Mouse (Mus musculus) megakaryocyte, embryonic 14.5 days (primary cell): ENCODE data around the gene Gmcl1. TPM values are rescaled to one million over a fixed set of nuclear protein-coding genes. Genes with fewer than 3 reads are reported as not detected.

Source experiments
- H3K27me3 ChIP-seq: replicated peaks from 2 replicates; pipeline ENCODE3; 2012; ENCODE audit warnings: inconsistent platforms
- H3K36me3 ChIP-seq: replicated peaks from 2 replicates; pipeline ENCODE3; 2012; ENCODE audit warnings: low read length, inconsistent platforms, mixed read lengths
- H3K4me1 ChIP-seq: 2 replicates; pipeline ENCODE4 v1.6.1; 2012; ENCODE audit warnings: inconsistent platforms
- H3K4me3 ChIP-seq: replicated peaks from 2 replicates; pipeline ENCODE3; 2012; ENCODE audit warnings: moderate library complexity, mild to moderate bottlenecking, inconsistent platforms
- H3K9me3 ChIP-seq: 2 replicates; pipeline ENCODE4 v1.6.1; 2012; ENCODE audit warnings: inconsistent platforms
- FLI1 ChIP-seq: IDR thresholded peaks from 2 replicates; pipeline ENCODE4 v1.6.1; 2012; ENCODE audit warnings: low read length, inconsistent platforms, mixed read lengths
- GATA1 ChIP-seq: IDR thresholded peaks from 3 replicates; pipeline ENCODE4 v1.6.1; 2012; ENCODE audit warnings: mixed read lengths, low read length, inconsistent platforms, borderline replicate concordance
- polyA plus RNA-seq: library from polyadenylated mRNA; stranded (reverse); fragments of >175 nt; gene quantifications from 2 replicates; pipeline ENCODE4 v1.2.3, GENCODE M21; 2012; ENCODE audit warnings: low replicate concordance; ENCODE audit not compliant: insufficient read depth

Gene Gmcl1
- polyA plus RNA-seq, 1 experiment = 4.3 TPM

- H3K9me3 ChIP-seq = no peaks in the 10 kb centered on the region
- H3K4me1 ChIP-seq = peaks cover 4% of the 10 kb centered on the region
- H3K4me3 ChIP-seq = no peak overlapping the region
- TF ChIP-seq GATA1 (no peak), FLI1 (no peak)
- H3K27me3 ChIP-seq = no peaks in the 10 kb centered on the region
- H3K36me3 ChIP-seq = peaks cover 90% of the 10 kb centered on the region
Observed at GRCm38 (mm10) chr6:86694465-86694864, 38.7 kb downstream of the Gmcl1 start.

GRCm38 (mm10) chr6:86689671-86690070 lies 43.5 kb downstream of the Gmcl1 start:
- H3K27me3 ChIP-seq = no peaks in the 10 kb centered on the region
- no peak overlapping the region for H3K4me3 ChIP-seq
- H3K9me3 ChIP-seq = no peaks in the 10 kb centered on the region
- peaks cover 55% of the 10 kb centered on the region for H3K36me3 ChIP-seq
- no peak for TF ChIP-seq GATA1
- no peak for TF ChIP-seq FLI1
- peaks cover 8% of the 10 kb centered on the region for H3K4me1 ChIP-seq

- Histone ChIP-seq H3K36me3 (peaks cover 44% of the 10 kb centered on the region), H3K4me1 (peaks cover 20% of the 10 kb centered on the region), H3K9me3 (no peaks in the 10 kb centered on the region), H3K27me3 (no peaks in the 10 kb centered on the region), H3K4me3 (no peak overlapping the region)
- TF ChIP-seq FLI1 (no peak), GATA1 (no peak)
Observed at GRCm38 (mm10) chr6:86686971-86687370, 46.2 kb downstream of the Gmcl1 start.

- H3K4me1 ChIP-seq = peaks cover 20% of the 10 kb centered on the region
- peak overlapping the region; percentile 100 for H3K4me3 ChIP-seq
- H3K27me3 ChIP-seq = no peaks in the 10 kb centered on the region
- no peaks in the 10 kb centered on the region for H3K9me3 ChIP-seq
- H3K36me3 ChIP-seq = peaks cover 47% of the 10 kb centered on the region
- TF ChIP-seq FLI1 (no peak), GATA1 (no peak)
Observed at GRCm38 (mm10) chr6:86684655-86685011, 48.5 kb downstream of the Gmcl1 start.

DNA sequence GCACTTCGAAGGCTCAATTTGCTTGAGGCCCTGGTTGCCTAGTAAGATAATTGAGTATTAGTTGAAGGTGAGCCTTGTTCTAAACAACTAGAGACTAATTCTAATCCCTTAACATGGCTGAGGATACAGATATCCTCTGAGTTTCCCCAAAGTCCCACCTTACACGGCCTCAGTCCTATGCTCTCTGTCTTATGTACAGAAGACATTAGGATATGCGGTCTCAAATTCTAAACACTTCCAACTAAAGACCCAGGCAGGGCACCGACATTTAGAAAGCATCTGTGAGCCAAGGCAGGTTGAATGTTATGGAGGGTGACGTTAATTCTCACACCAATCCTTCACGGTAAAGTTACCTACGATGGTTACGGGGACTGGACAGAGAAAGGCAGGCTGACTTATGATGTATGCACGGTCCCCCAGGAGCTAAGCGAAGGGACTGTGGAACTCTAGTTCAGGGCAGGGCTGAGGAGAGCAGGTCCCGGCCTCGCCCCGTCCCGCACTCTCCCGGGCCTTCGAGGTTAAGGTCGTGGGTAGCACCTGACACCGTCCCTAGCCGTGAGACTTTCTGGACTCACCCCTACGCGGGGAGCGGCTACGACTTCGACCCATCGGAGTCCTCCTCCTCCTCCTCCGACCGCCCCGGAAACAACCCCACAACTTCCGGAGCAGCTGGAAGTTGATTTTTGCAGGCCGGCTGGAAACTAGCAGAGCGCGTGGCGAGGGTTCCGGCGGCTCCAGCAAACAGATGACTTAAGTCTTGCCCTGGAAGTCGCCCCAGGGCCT lies 49.1 kb downstream of the Gmcl1 start, which contains the start of gene Snrnp27:
Gene Snrnp27 (minus strand): TSS at position 651 of the 783 bp plus-strand sequence.
- Histone ChIP-seq H3K27me3 (no peaks in the 10 kb centered on the region), H3K4me3 (peak within 1 kb of the TSS; percentile 100), H3K36me3 (peaks cover 47% of the 10 kb centered on the region), H3K9me3 (no peaks in the 10 kb centered on the region), H3K4me1 (peaks cover 20% of the 10 kb centered on the region)
- TF ChIP-seq GATA1 (no peak), FLI1 (peak; percentile 52; the same call in 1 of the 2 replicates)

- peaks cover 67% of the 10 kb centered on the region for H3K36me3 ChIP-seq
- H3K4me1 ChIP-seq = peaks cover 20% of the 10 kb centered on the region
- TF ChIP-seq FLI1 (no peak), GATA1 (no peak)
- no peaks in the 10 kb centered on the region for H3K27me3 ChIP-seq
- no peak overlapping the region for H3K4me3 ChIP-seq
- no peaks in the 10 kb centered on the region for H3K9me3 ChIP-seq
Observed at GRCm38 (mm10) chr6:86681289-86681688, 51.9 kb downstream of the Gmcl1 start.

DNA sequence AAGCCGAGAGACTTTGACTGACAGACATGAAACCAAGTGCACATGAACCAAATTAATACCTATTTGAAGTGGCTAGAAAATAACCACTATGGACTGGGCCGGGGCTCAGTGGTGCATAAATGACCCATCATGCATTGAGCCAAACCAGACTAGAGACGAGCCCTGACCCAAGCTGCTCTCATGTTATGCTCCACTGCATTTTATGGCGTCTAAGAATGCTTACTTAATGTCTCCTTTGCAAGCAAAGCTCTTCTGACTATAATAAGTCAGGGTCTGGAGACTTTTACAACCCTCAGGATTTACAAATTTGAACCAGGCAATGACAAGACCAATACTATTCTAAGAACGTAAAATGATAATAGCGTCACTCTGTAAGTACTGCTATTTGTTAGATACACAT lies 54.8 kb downstream of the Gmcl1 start:
- H3K4me3 ChIP-seq = no peak overlapping the region
- TF ChIP-seq FLI1 (no peak), GATA1 (no peak)
- H3K9me3 ChIP-seq = no peaks in the 10 kb centered on the region
- H3K4me1 ChIP-seq = peaks cover 10% of the 10 kb centered on the region
- H3K36me3 ChIP-seq = peaks cover 96% of the 10 kb centered on the region
- H3K27me3 ChIP-seq = no peaks in the 10 kb centered on the region

GRCm38 (mm10) chr6:86670873-86671272 lies 62.3 kb downstream of the Gmcl1 start:
- Histone ChIP-seq H3K27me3 (no peaks in the 10 kb centered on the region), H3K4me1 (peaks cover 43% of the 10 kb centered on the region), H3K4me3 (no peak overlapping the region), H3K9me3 (no peaks in the 10 kb centered on the region), H3K36me3 (peaks cover 78% of the 10 kb centered on the region)
- TF ChIP-seq FLI1 = no peak
- TF ChIP-seq GATA1 = no peak

- no peak for TF ChIP-seq FLI1
- no peak for TF ChIP-seq GATA1
- Histone ChIP-seq H3K4me1 (peaks cover 59% of the 10 kb centered on the region), H3K36me3 (peaks cover 78% of the 10 kb centered on the region), H3K27me3 (no peaks in the 10 kb centered on the region), H3K9me3 (no peaks in the 10 kb centered on the region), H3K4me3 (peak overlapping the region; percentile 99)
Observed at GRCm38 (mm10) chr6:86669240-86669727, 63.9 kb downstream of the Gmcl1 start.

GRCm38 (mm10) chr6:86668580-86669239 lies 64.5 kb downstream of the Gmcl1 start, which contains the start of gene Mxd1:
Mxd1 (minus strand) TSS chr6:86669161.
- H3K4me1 ChIP-seq = peaks cover 65% of the 10 kb centered on the region
- no peaks in the 10 kb centered on the region for H3K27me3 ChIP-seq
- no peaks in the 10 kb centered on the region for H3K9me3 ChIP-seq
- H3K4me3 ChIP-seq = peak within 1 kb of the TSS; percentile 99
- H3K36me3 ChIP-seq = peaks cover 78% of the 10 kb centered on the region
- TF ChIP-seq GATA1 = no peak
- no peak for TF ChIP-seq FLI1
